Mouse (Mus musculus): ENCODE data around the gene Pdk3. TPM values are rescaled to one million over a fixed set of nuclear protein-coding genes. Genes with fewer than 3 reads are reported as not detected.

Pdk3 gene
- polyA plus RNA-seq, 1 experiment: 40.9 TPM

- Histone ChIP-seq H3K36me3 (ENCODE audit: control insufficient read depth, insufficient read depth, low read length, poor library complexity, severe bottlenecking) (no peaks in the 10 kb centered on the region), H3K4me3 (ENCODE audit: low read depth, low read length) (no peak overlapping the region), H3K27ac (ENCODE audit: insufficient read depth, low read length) (no peak overlapping the region), H3K4me1 (ENCODE audit: control insufficient read depth, insufficient read depth, low read length) (no peaks in the 10 kb centered on the region), H3K9ac (ENCODE audit: low read depth, poor library complexity, severe bottlenecking) (no peak overlapping the region), H3K9me3 (replicated peaks; ENCODE audit: control insufficient read depth, insufficient read depth, low read length, poor library complexity, severe bottlenecking) (no peaks in the 10 kb centered on the region), H3K27me3 (ENCODE audit: control insufficient read depth, insufficient read depth, low read length, poor library complexity, severe bottlenecking) (no peaks in the 10 kb centered on the region)
- no peak for TF ChIP-seq POLR2A (IDR thresholded peaks at IDR 0.05; ENCODE audit: insufficient read depth, low read length)
- no peak for TF ChIP-seq EP300 (IDR thresholded peaks at IDR 0.05; ENCODE audit: insufficient read depth, low read depth, low read length)
- no peak for TF ChIP-seq CTCF (IDR thresholded peaks at IDR 0.05; ENCODE audit: low read depth, low read length)
These were observed 25.8 kb upstream of the Pdk3 start for GRCm38 (mm10) chrX:93857756-93858155.

DNA sequence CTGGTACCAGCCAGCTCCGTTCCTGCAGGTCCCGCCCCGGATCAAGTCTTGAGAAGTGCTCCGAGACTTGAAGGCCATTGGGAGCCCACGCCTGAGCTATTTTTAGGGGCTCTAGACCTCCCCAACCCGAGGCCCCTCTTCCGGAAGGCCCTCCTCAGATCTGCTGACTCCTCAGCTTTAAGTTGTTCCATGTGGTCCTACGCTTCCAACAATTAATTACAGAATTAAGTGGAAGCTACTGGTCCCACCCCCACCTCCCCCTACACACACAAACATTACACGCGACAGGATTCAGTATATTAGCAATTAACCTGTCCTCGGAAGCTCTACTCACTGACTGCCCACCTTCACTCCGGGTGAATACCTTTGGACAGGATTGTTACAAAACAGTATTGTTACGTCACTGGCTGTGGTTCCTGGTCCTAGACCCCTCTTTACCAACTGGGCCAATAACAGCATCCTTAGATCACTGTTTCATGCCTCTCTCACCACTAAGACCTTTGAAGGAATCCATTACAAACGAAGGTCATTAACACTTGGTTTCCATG is 410 bp upstream of the Pdk3 start:
- no peaks in the 10 kb centered on the region for H3K36me3 ChIP-seq (ENCODE audit: control insufficient read depth, insufficient read depth, low read length, poor library complexity, severe bottlenecking)
- TF ChIP-seq POLR2A (IDR thresholded peaks at IDR 0.05; ENCODE audit: insufficient read depth, low read length): peak; percentile 1
- TF ChIP-seq EP300 (IDR thresholded peaks at IDR 0.05; ENCODE audit: insufficient read depth, low read depth, low read length): no peak
- H3K9ac ChIP-seq (ENCODE audit: low read depth, poor library complexity, severe bottlenecking): peak overlapping the region; percentile 94
- peak overlapping the region; percentile 98 for H3K4me3 ChIP-seq (ENCODE audit: low read depth, low read length)
- H3K27ac ChIP-seq (ENCODE audit: insufficient read depth, low read length): peak overlapping the region; percentile 69
- H3K4me1 ChIP-seq (ENCODE audit: control insufficient read depth, insufficient read depth, low read length): no peaks in the 10 kb centered on the region
- no peaks in the 10 kb centered on the region for H3K27me3 ChIP-seq (ENCODE audit: control insufficient read depth, insufficient read depth, low read length, poor library complexity, severe bottlenecking)
- H3K9me3 ChIP-seq (replicated peaks; ENCODE audit: control insufficient read depth, insufficient read depth, low read length, poor library complexity, severe bottlenecking): no peaks in the 10 kb centered on the region

DNA sequence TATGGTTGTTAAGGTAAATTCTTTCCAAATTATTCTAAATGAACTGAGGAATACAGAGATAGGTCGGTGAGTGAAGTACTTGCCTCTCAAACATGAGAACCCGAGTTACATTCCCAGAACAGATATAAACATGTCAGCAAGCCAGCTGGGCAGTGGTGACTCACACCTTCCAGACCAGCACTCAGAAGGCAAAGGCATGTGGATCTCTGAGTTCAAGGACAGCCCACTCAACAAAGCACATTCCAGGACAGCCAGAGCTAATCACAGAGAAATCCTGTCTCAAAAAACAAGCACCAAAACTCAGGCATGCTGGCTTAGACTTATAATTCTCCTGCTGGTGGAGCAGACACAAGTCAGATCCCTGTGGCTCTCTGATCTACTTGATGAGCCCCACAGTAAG is 6.2 kb downstream of the Pdk3 start:
- H3K4me1 ChIP-seq (ENCODE audit: control insufficient read depth, insufficient read depth, low read length): no peaks in the 10 kb centered on the region
- TF ChIP-seq EP300 (IDR thresholded peaks at IDR 0.05; ENCODE audit: insufficient read depth, low read depth, low read length) (no peak), POLR2A (IDR thresholded peaks at IDR 0.05; ENCODE audit: insufficient read depth, low read length) (no peak), CTCF (IDR thresholded peaks at IDR 0.05; ENCODE audit: low read depth, low read length) (no peak)
- H3K27me3 ChIP-seq (ENCODE audit: control insufficient read depth, insufficient read depth, low read length, poor library complexity, severe bottlenecking): no peaks in the 10 kb centered on the region
- no peaks in the 10 kb centered on the region for H3K36me3 ChIP-seq (ENCODE audit: control insufficient read depth, insufficient read depth, low read length, poor library complexity, severe bottlenecking)
- H3K9me3 ChIP-seq (replicated peaks; ENCODE audit: control insufficient read depth, insufficient read depth, low read length, poor library complexity, severe bottlenecking): no peaks in the 10 kb centered on the region
- no peak overlapping the region for H3K9ac ChIP-seq (ENCODE audit: low read depth, poor library complexity, severe bottlenecking)
- no peak overlapping the region for H3K27ac ChIP-seq (ENCODE audit: insufficient read depth, low read length)
- no peak overlapping the region for H3K4me3 ChIP-seq (ENCODE audit: low read depth, low read length)

GRCm38 (mm10) chrX:93808040-93808439 is 24.0 kb downstream of the Pdk3 start:
- H3K4me3 ChIP-seq (ENCODE audit: low read depth, low read length): no peak overlapping the region
- no peaks in the 10 kb centered on the region for H3K36me3 ChIP-seq (ENCODE audit: control insufficient read depth, insufficient read depth, low read length, poor library complexity, severe bottlenecking)
- TF ChIP-seq CTCF (IDR thresholded peaks at IDR 0.05; ENCODE audit: low read depth, low read length) (no peak), POLR2A (IDR thresholded peaks at IDR 0.05; ENCODE audit: insufficient read depth, low read length) (no peak), EP300 (IDR thresholded peaks at IDR 0.05; ENCODE audit: insufficient read depth, low read depth, low read length) (no peak)
- H3K9ac ChIP-seq (ENCODE audit: low read depth, poor library complexity, severe bottlenecking): no peak overlapping the region
- no peaks in the 10 kb centered on the region for H3K4me1 ChIP-seq (ENCODE audit: control insufficient read depth, insufficient read depth, low read length)
- no peaks in the 10 kb centered on the region for H3K27me3 ChIP-seq (ENCODE audit: control insufficient read depth, insufficient read depth, low read length, poor library complexity, severe bottlenecking)
- no peaks in the 10 kb centered on the region for H3K9me3 ChIP-seq (replicated peaks; ENCODE audit: control insufficient read depth, insufficient read depth, low read length, poor library complexity, severe bottlenecking)
- H3K27ac ChIP-seq (ENCODE audit: insufficient read depth, low read length): no peak overlapping the region

DNA sequence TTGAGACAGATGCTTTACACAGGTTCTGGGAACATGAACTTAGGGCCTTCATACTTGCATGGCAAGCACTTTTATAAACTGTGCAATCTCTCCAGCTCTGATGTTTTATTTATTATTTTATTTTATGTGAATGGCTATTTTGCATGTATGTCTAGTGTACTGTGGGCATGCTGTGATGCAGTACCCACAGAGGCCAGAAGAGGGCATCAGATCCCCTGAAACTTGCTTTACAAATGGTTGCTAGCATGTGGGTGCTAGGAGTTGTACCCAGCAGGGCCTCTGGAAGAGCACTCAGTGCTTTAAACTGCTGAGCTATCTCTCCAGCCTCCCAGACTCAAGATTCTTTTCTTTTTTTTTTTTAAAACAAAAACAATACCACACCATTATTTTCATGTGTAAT is 38.8 kb downstream of the Pdk3 start:
- no peak overlapping the region for H3K9ac ChIP-seq (ENCODE audit: low read depth, poor library complexity, severe bottlenecking)
- no peak overlapping the region for H3K27ac ChIP-seq (ENCODE audit: insufficient read depth, low read length)
- H3K36me3 ChIP-seq (ENCODE audit: control insufficient read depth, insufficient read depth, low read length, poor library complexity, severe bottlenecking): no peaks in the 10 kb centered on the region
- H3K4me3 ChIP-seq (ENCODE audit: low read depth, low read length): no peak overlapping the region
- no peaks in the 10 kb centered on the region for H3K4me1 ChIP-seq (ENCODE audit: control insufficient read depth, insufficient read depth, low read length)
- no peak for TF ChIP-seq POLR2A (IDR thresholded peaks at IDR 0.05; ENCODE audit: insufficient read depth, low read length)
- no peak for TF ChIP-seq EP300 (IDR thresholded peaks at IDR 0.05; ENCODE audit: insufficient read depth, low read depth, low read length)
- TF ChIP-seq CTCF (IDR thresholded peaks at IDR 0.05; ENCODE audit: low read depth, low read length): no peak
- no peaks in the 10 kb centered on the region for H3K27me3 ChIP-seq (ENCODE audit: control insufficient read depth, insufficient read depth, low read length, poor library complexity, severe bottlenecking)
- no peaks in the 10 kb centered on the region for H3K9me3 ChIP-seq (replicated peaks; ENCODE audit: control insufficient read depth, insufficient read depth, low read length, poor library complexity, severe bottlenecking)

DNA sequence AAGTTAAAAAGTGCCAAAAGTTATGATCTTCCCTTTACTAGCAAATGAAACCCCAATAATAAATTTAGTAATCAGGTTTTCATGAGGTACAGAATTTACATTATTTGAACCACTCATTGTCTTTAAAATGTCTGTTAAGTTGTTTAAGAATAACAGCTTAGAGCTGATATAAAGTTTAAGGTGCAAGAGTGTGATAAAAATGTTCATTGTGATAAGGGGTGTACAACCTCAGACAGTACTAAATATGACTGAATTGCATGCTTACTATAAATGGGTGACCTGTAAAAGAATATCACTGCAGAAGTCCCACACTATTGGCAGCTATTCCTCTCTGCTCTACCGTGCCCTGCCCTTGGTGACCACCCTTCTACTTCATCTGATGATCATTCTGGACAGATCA is 42.4 kb downstream of the Pdk3 start:
- Histone ChIP-seq H3K9me3 (replicated peaks; ENCODE audit: control insufficient read depth, insufficient read depth, low read length, poor library complexity, severe bottlenecking) (no peaks in the 10 kb centered on the region), H3K27ac (ENCODE audit: insufficient read depth, low read length) (no peak overlapping the region), H3K27me3 (ENCODE audit: control insufficient read depth, insufficient read depth, low read length, poor library complexity, severe bottlenecking) (no peaks in the 10 kb centered on the region), H3K36me3 (ENCODE audit: control insufficient read depth, insufficient read depth, low read length, poor library complexity, severe bottlenecking) (no peaks in the 10 kb centered on the region), H3K4me3 (ENCODE audit: low read depth, low read length) (no peak overlapping the region), H3K9ac (ENCODE audit: low read depth, poor library complexity, severe bottlenecking) (no peak overlapping the region), H3K4me1 (ENCODE audit: control insufficient read depth, insufficient read depth, low read length) (no peaks in the 10 kb centered on the region)
- TF ChIP-seq POLR2A (IDR thresholded peaks at IDR 0.05; ENCODE audit: insufficient read depth, low read length) (no peak), EP300 (IDR thresholded peaks at IDR 0.05; ENCODE audit: insufficient read depth, low read depth, low read length) (no peak), CTCF (IDR thresholded peaks at IDR 0.05; ENCODE audit: low read depth, low read length) (no peak)

Measured in ES-Bruce4 (cell line).